In genomic region chr12:108118902-108119531, GRCm38 (mm10) we compare ENCODE assay signal across 10 mouse cellular contexts.
DNase-seq lines count a peak whose midpoint lies in the region; ATAC-seq lines count a peak whose summit lies in the region.
"Had no signal": no experiment of that assay in that cellular context is flagged by ENCODE, and none has a peak within 500 bp of the region (broad histone marks: within the 10 kb centered on the region; RNA-seq: fewer than 3 reads in every experiment).

No protein-coding gene starts in this region.

- no peak overlapping the region for H3K9ac ChIP-seq in heart, embryonic 12.5 days
- H3K9ac ChIP-seq in neural tube, embryonic 13.5 days = peak overlapping the region; percentile 55; the same call in 1 of the 2 replicates
- H3K9ac ChIP-seq: liver, embryonic 14.5 days had no signal

- H3K4me2 ChIP-seq in heart, embryonic 12.5 days = peak overlapping the region; percentile 61
- peak overlapping the region; percentile 46 for H3K4me2 ChIP-seq in neural tube, embryonic 13.5 days

- 34% methylated on average over 19 of the region's 19 CpGs for whole genome bisulfite sequencing in heart, embryonic 12.5 days
- WGBS in neural tube, embryonic 13.5 days = 13% methylated on average over 19 of the region's 19 CpGs

- no peaks in the 10 kb centered on the region for H3K9me3 ChIP-seq in heart, embryonic 12.5 days (replicated peaks)
- H3K9me3 ChIP-seq in neural tube, embryonic 13.5 days = no peaks in the 10 kb centered on the region

- H3K27ac ChIP-seq in heart, embryonic 12.5 days (ENCODE audit: poor library complexity, severe bottlenecking) = no peak overlapping the region
- H3K27ac ChIP-seq in neural tube, embryonic 13.5 days (replicated peaks) = no peak overlapping the region; the same call in 1 of the 2 replicates
- H3K27ac ChIP-seq: liver, embryonic 14.5 days had no signal

- intact Hi-C loops in heart, postnatal 10 days (cut with DNase I) = no loop called here

- peak overlapping the region; percentile 3; the same call in 1 of the 2 replicates for H3K4me3 ChIP-seq in heart, embryonic 12.5 days
- peak overlapping the region; percentile 11; the same call in 1 of the 2 replicates for H3K4me3 ChIP-seq in neural tube, embryonic 13.5 days

- peaks cover 23% of the 10 kb centered on the region for H3K36me3 ChIP-seq in heart, embryonic 12.5 days
- 0 out of 2 replicates have a peak, but pooled peaks cover 9% of the 10 kb centered on the region for H3K36me3 ChIP-seq in neural tube, embryonic 13.5 days

- ATAC-seq in heart, embryonic 12.5 days (ENCODE audit: insufficient number of reproducible peaks, low FRiP score) = 0 out of 2 replicates have a peak, but pooled peaks have one; percentile 58
- peak; percentile 83 for ATAC-seq in neural tube, embryonic 13.5 days (ENCODE audit: low read depth)

- no peaks in the 10 kb centered on the region for H3K27me3 ChIP-seq in heart, embryonic 12.5 days (replicated peaks)
- H3K27me3 ChIP-seq in neural tube, embryonic 13.5 days = no peaks in the 10 kb centered on the region

- H3K4me1 ChIP-seq in heart, embryonic 12.5 days (replicated peaks) = peaks cover 20% of the 10 kb centered on the region
- H3K4me1 ChIP-seq in neural tube, embryonic 13.5 days (replicated peaks) = peaks cover 26% of the 10 kb centered on the region

- DNase-seq in heart, adult 8-10 months (ENCODE audit: low spot score) = no peak
- DNase-seq in heart, postnatal 10 days = peak; percentile 42 to 43
- DNase-seq in lung, postnatal 10 days = peak; percentile 29
- DNase-seq in thymus, postnatal 4 days = no peak
- no peak for DNase-seq in cerebellum, adult 8-10 months
- no peak for DNase-seq in kidney, postnatal 4 days
- DNase-seq: cerebellum, adult 18-20 months had no signal

Comparison
In these comparisons a context has a peak if more than half of its experiments do, and no peak if none do; other contexts are left out.
1. DNase-seq: peak in heart, postnatal 10 days (2 of 2) and lung, postnatal 10 days (single experiment); none in heart, adult 8-10 months (single experiment), thymus, postnatal 4 days (single experiment), cerebellum, adult 8-10 months (single experiment) and kidney, postnatal 4 days (0 of 2).